Mouse (Mus musculus) left cerebral cortex, adult 11 months (tissue): Measurements from ENCODE around the gene Nkx1-2.

Source experiments
- DNase-seq: peaks from one replicate; pipeline ENCODE4 v3.0.0; 2022; ENCODE audit warnings: low spot score

Gene Nkx1-2

DNA sequence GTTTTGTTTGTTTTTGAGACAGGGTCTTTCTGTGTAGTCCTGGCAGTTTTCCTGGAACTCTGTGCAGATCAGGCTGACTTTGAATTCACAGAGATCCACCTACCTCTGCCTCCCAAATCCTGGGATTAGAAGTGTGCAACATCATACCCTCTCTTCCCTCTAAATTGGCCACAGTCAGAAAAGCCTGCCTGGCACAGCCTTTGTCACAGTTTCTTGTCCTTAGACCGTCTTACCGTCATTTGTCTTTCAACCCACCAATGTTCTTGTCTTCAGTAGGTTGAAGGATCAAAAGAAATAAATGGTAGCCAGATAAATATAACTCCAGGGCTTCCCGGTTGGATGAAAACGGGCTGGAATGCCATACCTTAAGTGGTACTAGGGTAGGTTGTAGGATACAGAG, 5.3 kb upstream of the Nkx1-2 start:
- DNase-seq: no peak

DNA sequence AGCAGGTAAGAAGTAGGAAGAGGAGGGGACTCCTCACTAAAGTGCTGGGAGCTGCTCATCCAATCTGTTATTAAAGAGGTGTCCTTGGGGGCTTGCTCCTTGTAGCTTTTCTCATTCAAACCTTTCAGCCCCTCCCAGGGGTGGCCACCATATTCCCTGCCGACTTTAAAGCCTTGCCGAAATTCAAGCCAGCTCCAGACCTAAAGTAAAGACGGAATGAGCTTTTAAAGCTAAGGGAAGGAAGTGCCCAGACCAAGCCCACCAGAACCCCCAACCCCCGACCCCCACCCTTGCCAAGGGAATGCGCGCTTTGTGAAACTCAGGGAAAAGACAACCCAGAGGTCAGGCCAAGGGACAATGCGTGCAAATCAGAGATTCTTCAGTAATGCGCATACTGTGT, 1.5 kb upstream of the Nkx1-2 start:
- DNase-seq: no peak

DNA sequence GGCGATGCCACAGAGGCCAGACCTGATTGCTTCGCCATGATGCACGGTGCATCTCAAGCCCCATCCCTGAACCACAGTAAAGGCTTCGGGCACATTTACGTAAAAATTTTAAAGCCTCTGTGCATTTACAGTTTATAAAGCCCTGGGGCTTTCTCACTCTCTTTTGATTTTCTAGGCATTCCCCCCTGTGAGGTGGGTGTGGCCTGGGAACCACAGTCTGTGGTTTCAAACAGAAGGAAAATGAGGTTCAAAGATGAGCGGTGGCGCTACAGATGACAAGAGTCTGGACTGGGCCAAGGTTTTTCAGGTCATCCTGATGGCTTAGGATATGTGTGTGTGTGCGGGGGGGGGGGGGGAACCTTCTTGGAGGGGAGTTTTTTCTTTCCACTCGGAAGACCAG, 589 bp upstream of the Nkx1-2 start:
- DNase-seq: no peak

DNA sequence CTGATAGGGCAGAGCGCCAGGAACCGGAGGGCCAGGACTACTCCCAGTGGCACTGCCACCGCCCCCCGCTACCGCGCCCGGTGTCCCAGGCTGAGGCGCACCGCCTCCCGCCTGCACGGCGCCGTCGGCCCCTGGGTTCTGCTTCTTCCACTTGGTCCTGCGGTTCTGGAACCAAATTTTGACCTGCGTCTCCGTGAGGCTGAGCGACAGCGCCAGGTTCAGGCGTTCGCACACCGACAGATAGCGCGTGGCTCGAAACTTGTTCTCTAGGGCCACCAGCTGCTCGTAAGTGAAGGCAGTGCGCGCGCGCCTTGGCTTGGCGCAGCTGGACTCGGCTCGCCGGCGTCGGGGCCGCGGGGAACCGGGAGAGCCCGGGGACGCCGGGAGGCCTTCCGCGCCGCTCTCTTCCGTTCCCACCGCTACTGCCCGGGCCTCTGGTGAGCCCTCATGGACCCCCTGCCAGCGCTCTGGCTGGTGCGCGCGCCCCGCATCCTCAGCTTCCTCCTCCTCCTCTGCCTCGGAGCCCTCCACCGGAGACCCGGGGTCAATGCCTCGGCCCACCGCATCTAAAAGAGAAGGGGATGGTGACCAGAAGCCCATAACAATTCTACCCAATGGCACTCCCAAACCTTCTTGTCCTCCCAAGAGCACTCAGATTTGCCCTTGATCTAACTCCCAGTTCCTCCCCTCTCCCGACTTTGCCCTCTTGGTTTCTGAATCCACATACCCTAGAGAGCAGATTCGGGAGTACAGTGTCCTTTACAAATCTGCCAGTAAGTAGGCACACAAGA, 2.0 kb downstream of the Nkx1-2 start:
- no peak for DNase-seq

DNA sequence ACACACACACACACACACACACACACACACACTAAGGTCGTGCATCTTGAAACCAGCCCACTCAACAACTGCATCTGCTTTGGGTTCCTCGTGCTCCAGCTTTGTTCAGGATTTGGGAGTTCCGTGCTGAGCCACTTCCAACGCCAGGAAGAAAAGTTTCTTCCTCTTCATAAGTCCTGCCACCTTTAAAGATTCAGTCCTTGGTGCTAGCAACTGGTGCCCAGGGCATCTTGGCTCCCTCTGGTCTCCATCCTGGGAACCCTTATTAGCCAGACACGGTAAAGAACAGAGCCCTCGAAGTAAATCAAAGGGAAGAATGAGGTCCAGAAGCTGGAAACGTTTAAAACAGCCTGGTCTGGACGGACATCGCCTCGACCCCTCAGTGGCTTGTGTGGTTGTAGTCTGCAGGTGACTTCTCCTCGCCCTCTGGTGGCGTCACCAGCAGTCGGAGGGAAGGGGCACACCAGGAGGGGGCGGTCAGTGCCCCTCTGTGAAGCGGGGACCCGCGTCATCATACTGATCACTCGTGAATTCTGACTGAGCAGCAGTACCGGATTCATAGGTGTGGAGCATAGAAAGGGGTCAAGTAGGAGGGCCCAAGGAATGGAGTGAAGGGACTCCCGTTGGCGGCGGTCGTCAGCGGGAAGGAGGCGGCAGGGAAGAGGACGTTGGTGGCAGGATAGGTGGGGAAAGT, 2.7 kb downstream of the Nkx1-2 start:
- DNase-seq: no peak

DNA sequence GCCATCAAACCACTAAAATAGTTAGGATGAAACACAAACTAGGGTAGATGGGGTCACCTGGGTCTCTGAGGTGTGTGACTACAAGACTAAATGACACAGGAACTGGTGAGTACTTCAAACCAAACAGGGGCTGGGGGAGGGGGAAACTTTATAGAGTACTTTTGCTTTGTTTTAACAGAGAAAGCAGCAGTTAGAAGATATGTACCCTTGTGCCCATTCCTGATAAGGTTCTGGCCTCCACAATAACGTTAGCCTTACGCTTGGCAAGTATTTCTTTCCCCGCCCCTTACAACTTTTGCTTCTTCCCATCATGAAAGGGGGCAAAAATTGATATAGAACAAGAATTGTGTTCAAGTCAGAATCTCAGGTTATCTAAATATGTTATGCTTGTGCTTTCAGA, 3.6 kb downstream of the Nkx1-2 start:
- DNase-seq: no peak

DNA sequence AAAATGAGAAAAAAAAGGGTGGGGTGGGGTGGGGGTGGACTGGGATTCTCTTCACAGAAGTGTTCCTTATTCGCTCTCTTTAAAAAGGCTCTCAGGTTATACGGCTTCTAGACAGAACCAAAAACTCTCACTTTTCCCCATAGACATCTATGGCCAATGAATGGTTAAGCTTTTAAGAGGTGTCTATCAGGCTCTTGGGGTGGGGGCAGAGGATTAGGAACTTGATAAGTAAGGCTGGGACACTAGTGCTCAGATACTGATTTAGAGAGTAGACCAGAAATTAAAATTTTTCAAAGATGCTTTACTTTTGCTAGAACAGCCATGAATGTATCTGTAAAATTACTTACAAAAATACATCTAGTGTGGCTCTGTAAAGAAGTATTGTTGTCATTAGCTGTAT, 5.1 kb downstream of the Nkx1-2 start:
- no peak for DNase-seq

DNA sequence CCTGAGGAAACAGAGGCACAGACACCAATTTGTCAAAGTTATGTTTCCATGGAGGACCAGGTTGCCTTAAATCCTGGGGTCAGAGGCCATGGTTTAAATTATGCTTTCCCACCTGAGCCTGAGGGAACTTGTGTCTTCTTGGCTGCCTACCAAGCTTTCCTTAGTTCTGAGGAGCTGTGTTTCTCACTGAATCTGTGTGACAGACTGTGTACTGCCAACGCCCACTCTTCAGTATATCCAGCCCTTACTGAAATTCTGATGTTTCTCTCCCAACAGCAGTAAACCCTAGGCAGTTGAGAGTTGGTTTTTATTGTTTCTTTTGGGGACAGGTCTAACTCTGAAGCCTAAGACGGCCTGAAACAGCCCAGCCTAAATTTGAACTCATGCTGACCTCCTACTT, 5.7 kb downstream of the Nkx1-2 start:
- no peak for DNase-seq

DNA sequence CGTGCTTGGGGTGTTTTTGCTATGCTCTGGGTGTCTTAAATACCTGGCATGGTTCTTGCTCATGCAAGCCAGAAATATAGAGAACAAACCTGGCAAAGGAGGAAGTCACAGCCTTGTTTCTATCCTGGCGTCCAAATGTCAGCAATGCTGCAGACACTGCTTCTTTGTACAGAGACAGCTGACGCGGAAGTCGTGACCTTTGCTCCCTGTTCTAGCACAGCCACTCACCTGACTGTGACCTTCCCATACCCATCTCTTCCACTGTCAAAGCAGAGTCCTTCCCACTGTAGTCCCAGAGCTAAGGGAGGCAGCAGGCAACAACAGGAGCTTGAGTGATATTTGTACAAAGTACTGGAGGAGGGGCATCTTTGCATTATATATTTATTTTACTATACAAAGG, 9.8 kb downstream of the Nkx1-2 start:
- DNase-seq: no peak

DNA sequence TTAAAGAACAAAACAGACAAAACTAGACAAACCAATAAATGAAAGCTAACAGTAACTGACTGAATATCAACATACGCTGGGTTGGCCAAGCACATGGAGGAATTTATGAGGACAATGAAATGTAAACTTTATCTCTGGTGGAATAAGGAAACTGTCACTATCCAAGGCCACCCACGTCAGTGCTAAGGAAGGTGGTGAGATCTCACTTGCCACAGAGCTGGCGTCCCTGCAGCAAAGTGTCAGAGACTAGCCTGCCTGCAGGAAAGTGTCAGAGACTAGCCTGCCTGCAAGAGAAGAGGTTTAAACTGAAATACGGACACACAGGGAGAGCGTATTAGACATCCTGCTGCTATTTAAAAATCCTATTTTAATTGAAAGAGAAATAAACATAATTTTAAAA, 12.3 kb downstream of the Nkx1-2 start:
- no peak for DNase-seq

DNA sequence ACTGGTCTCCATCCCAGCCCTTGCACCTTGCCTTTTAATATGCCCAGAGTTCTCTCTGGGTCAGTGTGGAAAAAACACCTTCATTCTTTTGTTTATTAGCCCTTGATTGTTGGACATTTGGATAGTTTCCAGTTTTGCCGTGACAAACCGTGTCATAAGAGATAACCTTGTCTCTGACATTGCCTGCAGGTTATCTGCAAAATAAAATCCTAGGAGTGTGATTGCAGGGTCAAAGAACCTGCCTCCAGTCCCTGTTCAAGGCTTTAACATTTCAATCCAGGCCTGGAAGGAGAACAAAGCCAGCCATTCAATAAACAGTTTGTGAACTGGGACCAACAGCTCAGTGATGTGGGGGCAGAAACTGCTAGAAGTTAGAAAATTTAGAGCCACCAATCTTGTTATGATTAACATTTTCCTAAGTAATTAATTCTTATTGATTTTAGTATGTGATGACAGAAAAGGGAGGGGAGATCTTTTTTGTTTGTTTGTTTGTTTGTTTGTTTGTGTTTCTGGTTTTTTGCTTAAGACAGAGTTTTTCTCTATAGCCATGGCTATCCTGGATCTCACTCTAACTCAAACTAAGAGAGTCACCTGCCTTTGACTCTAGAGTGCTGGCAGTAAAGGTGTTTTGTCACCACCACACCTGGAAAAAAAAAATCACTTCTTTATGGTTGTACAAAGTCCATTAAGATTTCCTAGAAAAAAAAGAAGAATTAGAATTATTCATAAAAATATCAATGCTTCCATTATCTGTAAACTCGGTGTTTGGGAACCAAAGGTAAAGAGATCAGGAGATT, 13.5 kb downstream of the Nkx1-2 start:
- no peak for DNase-seq

DNA sequence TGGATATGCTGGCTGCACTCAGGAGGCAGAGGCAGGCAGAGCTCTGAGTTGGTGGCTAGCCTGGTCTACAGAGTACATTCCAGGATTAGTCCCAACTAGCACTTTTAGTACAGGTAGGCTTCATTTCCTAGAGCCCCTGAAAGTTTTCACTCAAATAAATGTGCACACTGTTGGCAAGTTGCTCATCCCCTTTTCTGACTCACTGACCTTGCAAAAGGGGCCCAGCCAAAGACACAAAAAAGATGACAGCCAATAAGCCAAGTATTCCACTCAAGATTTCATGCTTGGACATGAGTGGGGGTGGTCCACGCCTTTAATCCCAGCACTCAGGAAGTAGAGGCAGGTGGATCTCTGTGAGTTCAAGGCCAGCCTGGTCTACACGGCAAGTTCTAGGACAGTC, 18.0 kb downstream of the Nkx1-2 start:
- no peak for DNase-seq

DNA sequence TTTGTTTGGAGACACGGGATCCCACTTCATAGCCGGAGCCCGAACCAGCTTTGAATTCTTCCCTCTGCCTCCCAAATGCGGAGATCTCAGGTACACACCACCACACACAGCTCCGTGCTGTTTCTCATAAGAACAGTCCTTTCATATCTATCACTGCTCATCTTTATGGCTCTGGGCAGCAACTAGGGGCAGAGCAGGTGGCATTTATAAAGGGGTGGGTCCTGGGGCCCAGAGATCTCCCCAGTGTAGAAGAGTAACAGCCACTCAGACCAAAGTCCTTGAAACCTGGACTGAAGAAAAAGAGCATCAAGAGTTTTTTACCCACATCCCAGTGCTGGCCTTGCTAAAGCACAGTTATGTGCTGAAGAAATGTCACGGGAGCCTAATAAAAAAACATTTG, 18.9 kb downstream of the Nkx1-2 start:
- no peak for DNase-seq

DNA sequence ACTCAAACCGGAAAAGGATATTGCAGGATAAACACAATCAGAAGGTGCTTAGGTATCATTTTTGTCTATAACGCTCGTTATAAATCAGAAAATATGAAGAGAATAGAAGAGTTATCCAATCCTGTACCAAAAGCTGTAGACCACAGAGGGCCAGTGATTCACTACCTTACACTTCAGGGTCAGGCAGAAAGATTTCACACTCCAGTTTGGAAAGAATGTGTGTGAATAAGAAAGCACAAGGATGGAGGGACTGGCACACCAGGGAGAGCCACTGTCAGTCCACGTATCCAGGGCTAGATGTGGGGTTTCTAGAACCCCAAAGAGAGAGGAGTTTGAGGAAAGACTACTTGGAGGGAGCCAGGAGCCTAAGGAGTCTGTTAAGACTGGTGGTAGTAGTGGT, 22.5 kb downstream of the Nkx1-2 start:
- no peak for DNase-seq

DNA sequence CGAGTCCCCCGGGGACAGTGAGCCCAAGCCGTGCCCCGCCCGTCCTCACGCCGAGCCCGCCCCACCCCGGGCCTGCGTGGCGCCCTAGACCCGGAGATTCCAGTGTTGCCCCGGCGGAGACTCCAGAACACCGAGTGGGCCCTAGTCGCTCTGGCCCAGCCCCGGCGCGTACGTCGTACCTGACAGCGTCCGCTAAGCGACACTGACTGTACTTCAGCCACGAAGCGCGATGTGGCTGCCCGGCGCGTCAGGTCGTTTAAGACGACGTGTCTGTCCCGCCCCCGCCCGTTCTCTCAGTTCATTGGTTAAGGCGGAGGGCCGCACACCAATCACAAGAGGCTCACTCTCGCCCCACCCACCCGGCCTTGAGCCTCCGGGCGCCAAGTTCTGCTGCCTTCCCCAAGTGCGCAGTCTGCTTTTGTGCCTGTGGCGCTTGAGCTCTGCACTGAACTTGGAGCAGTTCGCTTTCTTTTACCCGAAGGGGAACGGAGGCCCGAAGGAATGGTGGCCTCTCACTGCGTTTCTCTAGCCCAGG, 23.3 kb downstream of the Nkx1-2 start, which contains the start of gene Oat:
TSS of gene Oat (minus strand) at position 283 of the 535 bp plus-strand sequence.
- peak; percentile 92 for DNase-seq

DNA sequence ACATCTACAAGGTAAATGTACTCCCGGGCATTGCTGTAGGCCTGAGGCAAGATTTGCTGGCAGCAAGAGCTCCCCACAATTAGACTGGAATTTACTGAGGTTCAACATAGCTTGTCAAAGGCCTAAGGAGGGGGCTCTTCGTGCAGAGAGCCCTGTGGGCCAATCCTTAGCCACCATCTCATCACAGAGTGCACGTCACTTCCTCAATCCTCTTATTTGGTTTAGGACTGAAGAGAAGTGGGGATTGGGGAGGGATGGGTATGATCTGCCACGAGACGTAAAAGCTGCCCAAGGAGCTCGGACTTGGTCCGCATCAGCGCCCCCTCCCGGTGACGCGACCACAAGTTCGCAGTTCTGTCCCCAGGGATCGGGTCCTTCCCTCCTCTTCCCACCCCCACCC, 23.8 kb downstream of the Nkx1-2 start:
- DNase-seq: peak; percentile 80

DNA sequence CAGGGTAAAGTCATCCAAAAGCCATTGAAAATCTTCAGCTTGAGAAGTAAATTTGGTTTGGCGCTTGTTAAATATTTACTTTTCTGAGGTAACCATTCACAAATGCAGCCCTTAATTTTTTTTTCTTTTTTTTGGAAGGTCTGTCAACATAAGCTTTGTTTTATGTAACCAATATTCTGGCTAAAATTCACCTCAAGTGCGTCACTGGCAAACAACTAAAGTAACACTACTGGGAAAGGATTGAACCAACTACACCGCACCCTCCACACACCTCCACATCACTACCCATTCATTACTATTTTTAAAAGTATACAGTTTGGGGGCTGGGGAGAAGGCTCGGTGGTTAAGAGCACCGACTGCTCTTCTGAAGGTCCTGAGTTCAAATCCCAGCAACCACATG, 24.8 kb downstream of the Nkx1-2 start:
- no peak for DNase-seq

DNA sequence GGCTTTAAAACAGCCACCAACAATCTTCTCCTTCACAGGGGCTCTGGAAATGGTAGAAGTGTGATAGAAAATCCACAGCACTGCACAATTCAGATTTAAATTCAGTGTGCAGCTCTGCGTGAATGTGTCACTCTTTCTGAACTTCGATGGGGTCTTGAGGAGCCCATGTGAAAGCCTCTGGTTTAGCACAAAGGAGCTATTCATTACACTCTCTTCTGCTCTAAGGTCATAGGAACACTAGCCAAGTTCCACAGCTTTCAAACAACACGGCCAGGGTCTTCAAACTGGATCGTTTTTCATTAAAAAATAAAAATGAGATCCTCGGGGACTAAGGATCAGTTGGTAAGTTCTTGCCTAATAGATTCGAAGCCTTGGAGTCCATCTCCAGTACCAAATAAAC, 26.2 kb downstream of the Nkx1-2 start:
- no peak for DNase-seq

DNA sequence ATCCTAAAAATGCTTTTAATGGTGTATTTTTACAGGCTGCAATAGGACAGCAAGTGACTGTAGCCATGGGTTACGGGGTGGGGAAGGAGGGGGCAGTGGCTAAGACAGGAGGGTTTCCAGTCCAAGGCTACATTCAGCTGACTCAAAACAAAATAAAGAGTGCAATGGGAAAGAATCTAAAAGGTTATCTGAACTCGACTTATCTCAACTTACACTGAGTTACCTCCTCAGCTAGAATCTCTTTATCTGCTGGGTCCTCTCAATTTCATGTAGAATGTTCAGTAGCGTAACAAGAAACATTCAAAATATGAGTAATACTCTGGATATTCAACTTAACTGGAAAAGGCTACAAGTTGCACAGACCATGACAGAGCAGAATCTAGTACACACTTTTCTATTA, 26.7 kb downstream of the Nkx1-2 start:
- no peak for DNase-seq

DNA sequence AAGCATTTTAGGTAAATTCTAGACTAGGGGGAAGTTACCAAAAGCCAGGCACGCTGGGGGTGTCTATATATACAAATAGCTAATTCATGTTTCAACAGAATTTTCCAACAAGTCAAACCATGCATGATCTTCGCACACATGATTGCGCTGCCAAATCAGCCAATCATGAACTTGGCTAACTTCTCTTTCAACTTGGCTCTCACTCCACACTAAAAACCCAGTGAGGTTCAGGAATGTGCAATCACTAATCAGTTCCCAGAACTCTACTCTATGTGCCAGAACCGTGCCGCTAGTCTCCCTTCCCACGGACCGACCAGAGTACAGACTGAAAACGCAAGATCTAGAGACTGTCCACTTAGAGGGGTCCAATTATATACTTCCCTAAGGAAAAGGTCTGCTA, 28.0 kb downstream of the Nkx1-2 start:
- DNase-seq: no peak

DNA sequence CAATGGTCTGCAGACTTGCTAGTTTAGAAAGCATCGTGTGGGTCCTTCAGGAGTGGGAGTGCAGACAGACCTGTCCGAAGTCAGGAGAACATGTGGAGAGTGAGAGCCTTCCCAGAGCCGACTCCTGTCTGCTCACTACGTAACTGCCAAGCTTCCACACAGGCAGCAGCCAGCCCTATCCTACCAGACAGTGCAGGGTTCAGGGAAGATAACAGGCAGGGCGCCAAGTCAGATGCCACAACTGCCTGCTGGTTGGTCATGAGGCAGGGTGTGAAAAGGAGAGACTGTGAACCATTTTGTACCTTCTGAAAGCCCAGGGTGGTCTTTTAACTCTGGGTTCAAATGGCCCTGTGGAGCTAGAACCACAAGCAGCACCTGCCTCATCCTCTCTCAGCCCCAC, 29.4 kb downstream of the Nkx1-2 start:
- no peak for DNase-seq

DNA sequence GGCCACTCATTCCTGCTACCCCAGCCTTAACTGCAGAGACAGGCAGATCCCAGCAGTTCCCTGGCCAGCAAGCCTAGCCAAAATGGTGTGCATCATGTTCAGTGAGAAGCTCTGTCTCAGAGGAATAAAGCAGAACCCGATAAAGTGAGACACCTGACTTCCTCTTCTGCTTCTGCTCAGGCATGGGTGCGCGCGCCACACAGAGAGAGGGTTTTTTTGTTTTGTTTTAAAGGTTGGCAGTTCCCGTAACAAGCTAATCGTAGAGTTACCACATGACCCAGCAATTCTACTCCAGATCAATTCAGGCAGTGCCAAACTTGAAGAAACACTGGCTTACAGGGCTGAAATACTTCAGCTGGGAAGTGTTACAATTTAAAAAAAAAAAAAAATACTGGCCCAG, 30.6 kb downstream of the Nkx1-2 start:
- DNase-seq: no peak

DNA sequence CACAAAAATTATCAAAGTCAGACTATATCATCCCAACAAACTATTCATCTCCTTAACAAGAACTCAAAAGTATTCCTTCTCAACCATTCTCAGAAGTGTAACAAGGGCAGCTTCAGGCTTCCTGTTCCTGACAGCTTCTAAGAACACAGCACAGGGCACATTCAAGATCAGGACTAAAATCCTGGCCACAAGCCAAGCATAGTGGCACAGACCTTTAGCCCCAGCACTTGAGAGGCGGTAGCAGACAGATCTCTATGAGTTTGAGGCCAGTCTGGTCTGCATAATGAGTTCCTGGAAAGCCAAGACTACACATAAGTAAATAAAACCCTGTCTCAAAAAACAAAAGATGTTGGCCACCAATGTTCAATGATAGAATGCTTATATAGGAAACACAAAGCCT, 33.6 kb downstream of the Nkx1-2 start:
- DNase-seq: no peak
